Mouse (Mus musculus) kidney, adult 2 months (tissue): Measurements from ENCODE around the gene Herc3.

ENCODE experiments used
- CTCF ChIP-seq: fragments of 200-500 bp; conservative IDR thresholded peaks from 2 replicates; pipeline ENCODE4 v1.5.1; 2011; ENCODE audit warnings: low read depth, mild to moderate bottlenecking, control low read depth, low read length, moderate library complexity, mixed read lengths; ENCODE audit not compliant: insufficient read depth, insufficient read length
- POLR2A ChIP-seq: fragments of 200-500 bp; IDR thresholded peaks from one replicate; pipeline ENCODE4 v1.6.1; 2011; ENCODE audit warnings: low read depth, low read length, control low read depth

DNA sequence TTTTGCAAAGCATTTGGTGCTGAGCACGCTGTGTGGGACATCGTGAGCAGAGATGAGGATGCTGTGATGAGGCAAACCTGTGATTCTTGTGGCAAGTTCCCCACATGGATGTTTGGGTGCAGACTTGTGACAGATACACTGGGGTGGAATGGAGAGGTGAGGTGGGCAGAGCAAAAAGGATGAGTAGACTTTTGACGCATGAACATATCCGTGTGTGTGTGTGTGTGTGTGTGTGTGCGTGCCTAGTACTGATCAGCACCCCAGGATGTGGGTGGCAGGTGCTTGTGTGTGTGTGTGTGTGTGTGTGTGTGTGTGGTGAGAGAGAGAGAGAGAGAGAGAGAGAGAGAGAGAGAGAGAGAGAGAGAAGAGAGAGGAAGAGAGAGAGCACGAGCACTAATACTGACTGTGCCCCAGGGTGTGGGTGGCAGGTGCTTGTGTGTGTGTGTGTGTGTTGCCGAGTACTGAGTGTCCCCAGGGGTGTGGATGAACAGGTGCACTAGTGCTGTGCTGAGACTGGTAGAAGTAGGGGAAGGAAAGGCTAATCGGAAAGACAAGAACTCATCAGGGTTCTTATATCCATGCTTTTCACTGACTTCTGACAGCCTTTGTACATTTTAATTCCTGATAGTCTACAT lies 13.0 kb downstream of the Herc3 start:
- no peak for TF ChIP-seq CTCF
- TF ChIP-seq POLR2A: no peak
